Mouse (Mus musculus) heart, embryonic 13.5 days (tissue): ENCODE data around the gene Tnfsf13. TPM values are rescaled to one million over a fixed set of nuclear protein-coding genes. Genes with fewer than 3 reads are reported as not detected.

Source experiments
- ATAC-seq: fragments of 200-750 bp; cut with Nextera tagmentation; 2 replicates; pipeline ENCODE4 v1.8.0; 2017; ENCODE audit warnings: moderate TSS enrichment; ENCODE audit not compliant: insufficient number of reproducible peaks, low FRiP score, low TSS enrichment; ENCODE audit errors: extremely low read depth
- H3K27ac ChIP-seq: fragments of 300-500 bp; sonication (generic); replicated peaks from 2 replicates; pipeline ENCODE4 v1.5.1; 2015; ENCODE audit warnings: moderate library complexity, mild to moderate bottlenecking, inconsistent platforms
- H3K27me3 ChIP-seq: fragments of 300-500 bp; sonication (generic); replicated peaks from 2 replicates; pipeline ENCODE4 v1.6.1; 2015; ENCODE audit warnings: mild to moderate bottlenecking, inconsistent platforms
- H3K36me3 ChIP-seq: fragments of 300-500 bp; sonication (generic); 2 replicates; pipeline ENCODE4 v1.6.1; 2015; ENCODE audit warnings: mild to moderate bottlenecking, inconsistent platforms
- H3K4me1 ChIP-seq: fragments of 300-500 bp; sonication (generic); 2 replicates; pipeline ENCODE4 v1.6.1; 2015; ENCODE audit warnings: inconsistent platforms
- H3K4me2 ChIP-seq: fragments of 300-500 bp; sonication (generic); 2 replicates; pipeline ENCODE4 v1.6.1; 2015; ENCODE audit warnings: inconsistent platforms, mild to moderate bottlenecking, moderate library complexity
- H3K4me3 ChIP-seq: fragments of 300-500 bp; sonication (generic); 2 replicates; pipeline ENCODE4 v1.5.1; 2015; ENCODE audit warnings: moderate library complexity, mild to moderate bottlenecking, inconsistent platforms
- H3K9ac ChIP-seq: fragments of 300-500 bp; sonication (generic); 2 replicates; pipeline ENCODE4 v1.6.1; 2015; ENCODE audit warnings: inconsistent platforms, mild to moderate bottlenecking, moderate library complexity
- H3K9me3 ChIP-seq: fragments of 300-500 bp; sonication (generic); 2 replicates; pipeline ENCODE4 v1.6.1; 2016; ENCODE audit warnings: inconsistent platforms
- WGBS: fragments of 180-500 bp; shearing (Covaris S2); methylation state at CpG from one replicate; pipeline ENCODE4 v1.1.7; 2015; ENCODE audit warnings: mixed read lengths; 5-methylcytosine and 5-hydroxymethylcytosine counted together
- microRNA counts: library from miRNA; unstranded; fragments of <30 nt; microRNA quantifications from one replicate; lab custom pipeline; 2016
- microRNA-seq: library from miRNA; unstranded; fragments of <30 nt; microRNA quantifications from one replicate; pipeline ENCODE4, GENCODE M21; 2016
- polyA plus RNA-seq: library from polyadenylated mRNA; unstranded; fragments of >200 nt; fragmentation: Nextera tagmentation; extraction: Ambion mirVana; gene quantifications from 2 replicates; pipeline ENCODE4 v1.2.1, GENCODE M21; 2015

Gene Tnfsf13
- polyA plus RNA-seq, 1 experiment from 2014 or later = 0.23 TPM

DNA sequence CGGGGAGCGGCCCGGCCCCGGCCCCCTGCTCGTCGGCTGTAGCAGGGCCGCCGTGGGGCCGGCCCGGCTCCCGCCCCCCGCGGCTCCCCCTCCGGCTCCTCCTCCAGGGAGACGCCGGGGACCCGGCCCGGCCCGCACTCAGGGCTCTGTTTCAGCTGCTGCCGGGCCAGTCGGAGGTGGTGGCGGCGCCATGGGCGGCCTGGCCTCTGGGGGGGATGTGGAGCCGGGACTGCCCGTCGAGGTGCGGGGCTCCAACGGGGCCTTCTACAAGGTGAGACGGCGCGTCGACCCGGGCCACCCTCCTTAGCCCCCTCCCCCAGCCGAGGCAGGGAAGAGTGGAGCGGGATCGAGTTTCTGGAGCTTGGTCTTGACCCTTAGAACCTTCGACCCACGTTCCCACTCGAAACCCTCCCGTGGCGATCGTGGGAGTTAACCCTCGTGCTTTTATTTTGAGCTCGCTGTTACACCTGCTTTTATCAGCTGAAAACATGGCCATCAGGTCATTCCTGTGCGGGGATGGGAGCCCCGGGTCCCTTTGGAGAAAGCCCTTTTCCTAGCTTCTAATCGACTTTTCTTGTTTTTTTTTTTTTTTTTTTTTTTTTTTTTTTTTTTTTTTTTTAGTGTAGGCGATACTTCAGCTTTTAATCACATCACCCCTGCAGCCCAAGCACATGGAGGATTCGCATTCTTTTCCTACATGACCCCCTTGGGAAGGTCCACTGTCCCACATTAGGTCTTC, 52.3 kb downstream of the Tnfsf13 start:
- Histone ChIP-seq H3K27ac (peak overlapping the region; percentile 98), H3K9me3 (no peaks in the 10 kb centered on the region), H3K9ac (peak overlapping the region; percentile 99), H3K27me3 (no peaks in the 10 kb centered on the region), H3K4me3 (peak overlapping the region; percentile 99), H3K4me2 (peak overlapping the region; percentile 88), H3K4me1 (peaks cover 31% of the 10 kb centered on the region), H3K36me3 (peaks cover 20% of the 10 kb centered on the region)
- 1% methylated on average over 43 of the region's 50 CpGs for WGBS
- ATAC-seq = peak; percentile 60

MicroRNAs encoded within 50 kb of the gene (microRNA counts, 519-probe panel; counts per million panel counts)
- microRNA mmu-miR-1934 (lab: Ali Mortazavi, UCI) (209 counts per million, percentile 61 among the panel's probes with 10 or more counts), microRNA mmu-miR-467f (lab: Ali Mortazavi, UCI) (4,281 counts per million, percentile 78 among the panel's probes with 10 or more counts)

Small RNAs within 50 kb of the gene (microRNA-seq; reads per million reads assigned to microRNA genes)
- 3.1 reads per million, percentile 12 among the genes with 10 or more reads in this experiment for gene Mir1934
- not detected for gene Mir467f

Other genes with a start within 250 kb of the Tnfsf13 start
- gene Dnah2, start 136.7 kb downstream of the Tnfsf13 start, polyA plus RNA-seq = 0.07 and 0.28 TPM in 2 replicates
- 56.2 and 59.9 TPM in 2 replicates for gene Efnb3, start 125.6 kb downstream of the Tnfsf13 start, polyA plus RNA-seq
- gene Wrap53, start 105.5 kb downstream of the Tnfsf13 start, polyA plus RNA-seq = 16.8 TPM in 2 replicates
- 82.6 and 86.5 TPM in 2 replicates for gene Trp53, start 105.4 kb downstream of the Tnfsf13 start, polyA plus RNA-seq
- 24.5 and 25.0 TPM in 2 replicates for gene Atp1b2, start 79.8 kb downstream of the Tnfsf13 start, polyA plus RNA-seq
- gene Shbg, start 67.9 kb downstream of the Tnfsf13 start, polyA plus RNA-seq = 0.23 and 1.7 TPM in 2 replicates
- 17.5 and 18.1 TPM in 2 replicates for gene Sat2, start 63.8 kb downstream of the Tnfsf13 start, polyA plus RNA-seq
- gene Fxr2, start 52.8 kb downstream of the Tnfsf13 start, polyA plus RNA-seq = 22.1 and 25.6 TPM in 2 replicates
- gene Sox15, start 30.5 kb downstream of the Tnfsf13 start, polyA plus RNA-seq = not detected in 2 replicates
- gene Mpdu1, start 23.1 kb downstream of the Tnfsf13 start, polyA plus RNA-seq = 51.3 and 52.0 TPM in 2 replicates
- 8.8 and 10.5 TPM in 2 replicates for gene Cd68, start 19.6 kb downstream of the Tnfsf13 start, polyA plus RNA-seq
- 372 and 373 TPM in 2 replicates for gene Eif4a1, start 13.4 kb downstream of the Tnfsf13 start, polyA plus RNA-seq
- gene Senp3, start 3.7 kb downstream of the Tnfsf13 start, polyA plus RNA-seq = 59.2 and 63.5 TPM in 2 replicates
- 4.7 and 5.7 TPM in 2 replicates for gene Tnfsf12, start 10.1 kb upstream of the Tnfsf13 start, polyA plus RNA-seq
- gene Tnfsfm13, start 10.3 kb upstream of the Tnfsf13 start, polyA plus RNA-seq = 3.3 and 3.4 TPM in 2 replicates
- gene Polr2a, start 72.9 kb upstream of the Tnfsf13 start, polyA plus RNA-seq = 16.1 and 19.1 TPM in 2 replicates
- 0.19 and 0.51 TPM in 2 replicates for gene Slc35g3, start 76.2 kb upstream of the Tnfsf13 start, polyA plus RNA-seq
- gene Zbtb4, start 80.1 kb upstream of the Tnfsf13 start, polyA plus RNA-seq = 2.7 and 3.1 TPM in 2 replicates
- gene Chrnb1, start 110.2 kb upstream of the Tnfsf13 start, polyA plus RNA-seq = 6.8 and 7.9 TPM in 2 replicates
- 2.0 and 2.3 TPM in 2 replicates for gene Fgf11, start 116.1 kb upstream of the Tnfsf13 start, polyA plus RNA-seq
- 1.8 and 1.9 TPM in 2 replicates for gene Tmem102, start 119.8 kb upstream of the Tnfsf13 start, polyA plus RNA-seq
- not detected in 2 replicates for gene Gm39566, start 129.5 kb upstream of the Tnfsf13 start, polyA plus RNA-seq
- not detected in 2 replicates for gene Spem2, start 132.7 kb upstream of the Tnfsf13 start, polyA plus RNA-seq
- gene Spem1, start 136.4 kb upstream of the Tnfsf13 start, polyA plus RNA-seq = not detected in 2 replicates
- gene Nlgn2, start 152.0 kb upstream of the Tnfsf13 start, polyA plus RNA-seq = 2.0 and 2.4 TPM in 2 replicates
- gene Tmem256, start 152.7 kb upstream of the Tnfsf13 start, polyA plus RNA-seq = 330 and 361 TPM in 2 replicates
- 75.4 and 76.2 TPM in 2 replicates for gene Plscr3, start 160.6 kb upstream of the Tnfsf13 start, polyA plus RNA-seq
- 0.38 and 0.56 TPM in 2 replicates for gene Tnk1, start 172.9 kb upstream of the Tnfsf13 start, polyA plus RNA-seq
- gene Tmem95, start 192.2 kb upstream of the Tnfsf13 start, polyA plus RNA-seq = not detected in 2 replicates
- 3.9 TPM in 2 replicates for gene Kctd11, start 195.6 kb upstream of the Tnfsf13 start, polyA plus RNA-seq
- 7.0 and 8.2 TPM in 2 replicates for gene Acap1, start 209.8 kb upstream of the Tnfsf13 start, polyA plus RNA-seq
- 4.0 and 4.1 TPM in 2 replicates for gene 2810408A11Rik, start 215.2 kb upstream of the Tnfsf13 start, polyA plus RNA-seq
- gene Neurl4, start 215.3 kb upstream of the Tnfsf13 start, polyA plus RNA-seq = 7.8 and 8.1 TPM in 2 replicates
- 45.0 and 52.2 TPM in 2 replicates for gene Gps2, start 228.1 kb upstream of the Tnfsf13 start, polyA plus RNA-seq
- gene Eif5a, start 236.2 kb upstream of the Tnfsf13 start, polyA plus RNA-seq = 1,157 and 1,215 TPM in 2 replicates